Mouse (Mus musculus) olfactory bulb, adult 2 months (tissue): Measurements from ENCODE around the gene Mgat4c. TPM values are rescaled to one million over a fixed set of nuclear protein-coding genes. Genes with fewer than 3 reads are reported as not detected.

Experiments used
- H3K27ac ChIP-seq: fragments of 200-500 bp; 2 replicates; pipeline ENCODE4 v1.5.1; 2012; ENCODE audit warnings: low read depth, low read length; ENCODE audit not compliant: insufficient read depth
- H3K4me1 ChIP-seq: fragments of 200-500 bp; 2 replicates; pipeline ENCODE4 v1.6.1; 2012; ENCODE audit warnings: low read length; ENCODE audit not compliant: control insufficient read depth, insufficient read depth
- H3K4me3 ChIP-seq: fragments of 200-500 bp; 2 replicates; pipeline ENCODE4 v1.5.1; 2012; ENCODE audit warnings: mild to moderate bottlenecking, low read depth, low read length, moderate library complexity; ENCODE audit not compliant: insufficient read depth
- CTCF ChIP-seq: fragments of 200-500 bp; IDR thresholded peaks from 2 replicates; pipeline ENCODE4 v1.5.1; 2012; ENCODE audit warnings: low read depth, mild to moderate bottlenecking, low read length, moderate library complexity; ENCODE audit not compliant: insufficient read depth
- POLR2A ChIP-seq: fragments of 200-500 bp; IDR thresholded peaks from 2 replicates; pipeline ENCODE4 v1.6.1; 2012; ENCODE audit warnings: mild to moderate bottlenecking, low read depth, low read length, moderate library complexity; ENCODE audit not compliant: insufficient read depth
- WGBS: fragments of 180-500 bp; shearing (Covaris S2); methylation state at CpG from one replicate; pipeline ENCODE4 v1.1.7; 2018; 5-methylcytosine and 5-hydroxymethylcytosine counted together
- polyA plus RNA-seq: library from polyadenylated mRNA; stranded (reverse); fragments of >200 nt; gene quantifications from 2 replicates; pipeline ENCODE4 v1.2.4, GENCODE M21; 2012; ENCODE audit warnings: low replicate concordance; ENCODE audit not compliant: missing spikeins, insufficient read depth, insufficient read length

The Mgat4c gene
- polyA plus RNA-seq, 1 experiment = not detected

DNA sequence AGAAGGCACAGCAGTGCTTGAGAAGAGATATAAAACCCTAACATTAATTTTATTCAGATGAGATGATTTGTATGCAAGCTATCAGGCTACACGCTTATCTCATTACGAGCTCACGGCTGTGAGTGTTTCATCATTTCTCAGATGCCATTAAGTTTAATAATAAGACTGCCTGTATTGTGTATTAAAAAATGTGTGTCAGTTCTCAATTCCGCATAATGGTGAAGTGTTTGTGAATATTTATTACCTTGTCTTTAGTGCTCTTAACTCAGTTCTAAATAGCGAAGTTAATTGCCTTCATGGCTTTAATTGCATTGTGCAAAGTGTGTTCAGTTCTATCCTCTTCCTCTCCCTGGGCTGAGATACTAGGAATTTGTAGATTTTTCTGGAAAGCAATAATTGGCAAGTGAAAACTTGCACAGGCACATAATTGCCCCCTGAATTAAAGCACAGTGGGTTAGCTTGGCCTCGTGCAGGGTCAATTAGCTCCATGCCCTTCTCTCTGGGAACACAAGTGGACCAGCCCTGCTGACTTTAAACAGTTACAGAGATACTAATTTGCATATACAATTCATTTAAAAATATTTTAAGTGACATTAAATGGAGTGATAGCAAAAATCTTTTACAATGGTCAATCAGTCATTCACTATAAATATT lies 557.4 kb downstream of the Mgat4c start:
- WGBS = 51% methylated on average over 6 of the region's 6 CpGs
- no peaks in the 10 kb centered on the region for H3K4me1 ChIP-seq
- TF ChIP-seq POLR2A = no peak
- no peak overlapping the region for H3K4me3 ChIP-seq
- no peak overlapping the region for H3K27ac ChIP-seq

DNA sequence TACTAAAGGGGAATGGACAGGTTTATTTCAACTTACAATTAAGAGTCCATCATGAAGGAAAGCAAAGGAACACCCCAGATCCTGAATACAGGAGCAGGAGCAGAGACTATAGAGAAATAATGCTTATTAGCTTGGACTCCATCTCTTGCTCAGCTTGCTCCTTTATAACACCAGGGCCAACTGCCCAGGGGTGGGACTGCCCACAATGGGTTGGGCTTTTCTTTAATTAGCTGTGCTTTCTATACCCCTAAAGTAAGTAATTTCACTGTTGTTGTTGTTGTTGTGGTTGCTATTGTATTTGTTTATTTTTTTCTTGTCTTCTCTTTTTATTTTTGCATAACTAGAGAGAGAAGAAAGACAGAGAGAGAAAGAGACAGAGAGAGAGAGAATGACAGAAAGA lies 562.6 kb downstream of the Mgat4c start:
- no peak overlapping the region for H3K27ac ChIP-seq
- no peaks in the 10 kb centered on the region for H3K4me1 ChIP-seq
- TF ChIP-seq CTCF (no peak), POLR2A (no peak)
- no peak overlapping the region for H3K4me3 ChIP-seq

DNA sequence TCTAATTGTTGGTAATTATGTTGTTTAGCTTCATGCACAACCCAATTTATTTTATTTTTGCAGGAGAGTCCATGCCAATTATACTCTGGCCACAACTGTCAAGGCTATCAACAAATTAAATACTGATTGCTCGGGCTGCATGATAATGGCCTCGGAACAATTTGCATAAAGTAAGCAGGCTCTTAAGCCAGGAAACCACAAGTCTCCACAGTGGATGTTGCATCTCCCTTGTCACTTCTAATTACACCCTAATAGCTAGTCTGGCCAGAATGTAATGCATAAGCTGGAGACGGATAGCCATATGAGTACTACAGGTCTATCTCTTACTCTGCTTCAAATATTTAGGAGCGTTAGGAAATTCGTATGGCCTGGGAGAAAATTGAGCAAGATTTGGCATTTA lies 563.3 kb downstream of the Mgat4c start:
- no peak overlapping the region for H3K4me3 ChIP-seq
- TF ChIP-seq POLR2A = no peak
- no peak for TF ChIP-seq CTCF
- 41% methylated on average over 5 of the region's 5 CpGs for WGBS
- H3K4me1 ChIP-seq = no peaks in the 10 kb centered on the region
- no peak overlapping the region for H3K27ac ChIP-seq

DNA sequence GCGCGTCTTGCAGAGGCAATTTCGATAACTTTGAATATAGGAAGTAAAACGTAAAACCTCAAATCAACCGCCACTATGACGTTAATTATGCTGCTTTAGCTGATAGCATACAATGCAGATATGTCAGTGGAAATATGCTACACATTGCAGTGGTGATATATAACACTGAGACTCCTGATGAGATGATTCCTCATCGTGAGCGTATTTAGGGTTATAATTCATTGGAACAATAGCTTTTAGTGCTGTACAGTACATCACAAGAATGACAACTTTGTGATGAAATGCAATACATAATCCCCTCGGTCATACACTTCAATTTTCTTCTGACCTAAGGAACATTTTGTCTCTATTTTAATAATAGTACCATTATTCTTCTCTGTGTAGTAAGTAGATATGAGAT lies 564.0 kb downstream of the Mgat4c start:
- H3K27ac ChIP-seq = no peak overlapping the region
- H3K4me1 ChIP-seq = no peaks in the 10 kb centered on the region
- WGBS = 91% methylated on average over 9 of the region's 9 CpGs
- H3K4me3 ChIP-seq = no peak overlapping the region
- TF ChIP-seq CTCF (no peak), POLR2A (no peak)

GRCm38 (mm10) chr10:102308892-102309479 lies 627.7 kb downstream of the Mgat4c start:
- WGBS = 86% methylated on average over 5 of the region's 5 CpGs
- Histone ChIP-seq H3K4me1 (no peaks in the 10 kb centered on the region), H3K27ac (no peak overlapping the region), H3K4me3 (no peak overlapping the region)
- TF ChIP-seq POLR2A (no peak), CTCF (no peak)

DNA sequence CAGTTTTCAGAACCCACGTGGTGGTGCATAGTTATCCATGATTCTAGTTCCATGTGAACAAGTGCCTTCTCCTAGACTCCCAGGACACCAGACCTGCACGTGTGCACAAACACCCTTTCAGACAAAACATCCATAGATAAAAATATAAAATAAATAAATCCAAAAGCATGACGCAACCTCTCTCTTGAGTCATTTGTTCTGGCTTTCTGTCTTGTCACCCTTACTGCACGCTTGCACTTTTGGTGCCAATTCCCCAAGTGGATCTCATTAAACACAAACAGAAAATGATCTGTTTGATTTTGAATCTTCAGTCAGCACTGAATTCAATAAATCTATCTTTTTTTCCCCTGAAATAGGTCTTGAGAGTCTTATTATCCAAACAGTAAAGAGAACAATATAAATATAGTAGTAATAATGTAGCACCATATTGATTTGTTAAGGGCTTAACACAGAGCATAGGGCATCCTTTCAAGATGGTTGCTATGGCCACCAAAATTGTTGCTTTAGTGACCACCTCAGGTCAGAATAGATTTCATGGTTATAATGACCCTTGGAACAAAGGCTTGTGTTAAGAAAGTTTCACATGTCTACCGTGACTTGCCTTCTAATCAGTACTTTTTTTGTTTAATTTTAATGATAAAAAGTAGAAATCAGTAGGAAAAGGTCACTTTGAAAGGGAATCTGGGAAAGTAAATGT lies 684.5 kb downstream of the Mgat4c start:
- 70% methylated on average over 5 of the region's 5 CpGs for WGBS
- no peak overlapping the region for H3K4me3 ChIP-seq
- TF ChIP-seq CTCF (no peak), POLR2A (no peak)
- H3K27ac ChIP-seq = no peak overlapping the region
- H3K4me1 ChIP-seq = no peaks in the 10 kb centered on the region

GRCm38 (mm10) chr10:102370576-102370975 lies 689.3 kb downstream of the Mgat4c start:
- no peaks in the 10 kb centered on the region for H3K4me1 ChIP-seq
- no peak for TF ChIP-seq CTCF
- no peak for TF ChIP-seq POLR2A
- H3K4me3 ChIP-seq = no peak overlapping the region
- 95% methylated on average over 1 of the region's 1 CpGs for WGBS
- H3K27ac ChIP-seq = no peak overlapping the region

DNA sequence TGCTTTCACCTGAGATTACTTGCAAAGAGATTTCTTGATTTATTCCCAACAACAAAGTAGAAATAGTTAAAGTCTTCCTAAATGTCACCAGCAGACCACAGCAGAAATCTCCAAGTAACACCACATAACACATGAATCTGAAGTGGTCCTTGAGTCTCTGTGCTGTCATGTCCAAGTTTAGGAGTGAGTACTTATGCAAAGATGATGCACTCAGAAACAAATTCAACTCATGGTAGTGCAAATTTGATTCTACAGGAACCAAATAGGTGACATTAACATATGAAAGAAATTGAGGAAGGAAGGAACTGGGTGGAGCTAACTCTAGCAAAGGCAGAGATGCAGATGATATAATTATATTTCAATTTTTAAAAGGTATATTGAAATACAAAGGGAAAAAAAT lies 690.8 kb downstream of the Mgat4c start:
- Histone ChIP-seq H3K4me3 (no peak overlapping the region), H3K27ac (no peak overlapping the region), H3K4me1 (no peaks in the 10 kb centered on the region)
- TF ChIP-seq CTCF = no peak
- no peak for TF ChIP-seq POLR2A

DNA sequence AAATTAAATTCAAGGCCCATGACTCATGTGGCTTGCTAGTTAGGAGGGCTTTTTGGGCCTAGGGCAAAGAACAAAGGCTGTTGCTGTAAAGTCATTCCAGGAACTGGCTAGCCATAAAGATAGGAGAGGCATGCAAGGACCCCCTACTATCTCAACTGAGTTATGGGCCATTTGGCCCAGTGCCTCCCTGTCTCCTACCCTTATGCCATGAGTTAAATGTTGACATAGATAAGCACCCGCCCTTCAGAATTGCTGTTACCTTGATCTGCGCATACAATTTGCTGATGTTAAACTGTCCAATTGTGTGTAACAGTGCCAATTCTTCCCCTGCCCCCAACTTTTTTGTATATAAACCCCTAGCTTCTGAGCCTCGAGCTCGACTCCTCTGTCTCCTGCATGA lies 692.8 kb downstream of the Mgat4c start:
- H3K4me1 ChIP-seq = no peaks in the 10 kb centered on the region
- TF ChIP-seq CTCF (no peak), POLR2A (no peak)
- no peak overlapping the region for H3K4me3 ChIP-seq
- no peak overlapping the region for H3K27ac ChIP-seq
- WGBS = 95% methylated on average over 4 of the region's 4 CpGs
